Mouse (Mus musculus) neural tube, embryonic 12.5 days (tissue): ENCODE results near the gene Fbxl13. TPM values are rescaled to one million over a fixed set of nuclear protein-coding genes. Genes with fewer than 3 reads are reported as not detected.

Experiments
- ATAC-seq: fragments of 200-750 bp; cut with Nextera tagmentation; 2 replicates; pipeline ENCODE4 v1.8.0; 2017; ENCODE audit warnings: low read depth, mild to moderate bottlenecking, moderate TSS enrichment, moderate library complexity; ENCODE audit not compliant: low FRiP score
- H3K27ac ChIP-seq: fragments of 300-500 bp; sonication (generic); 2 replicates; pipeline ENCODE4 v1.5.1; 2016
- H3K27me3 ChIP-seq: fragments of 300-500 bp; sonication (generic); replicated peaks from 2 replicates; pipeline ENCODE4 v1.6.1; 2016; ENCODE audit warnings: mild to moderate bottlenecking
- H3K36me3 ChIP-seq: fragments of 300-500 bp; sonication (generic); 2 replicates; pipeline ENCODE4 v1.6.1; 2016; ENCODE audit warnings: mild to moderate bottlenecking
- H3K4me1 ChIP-seq: fragments of 300-500 bp; sonication (generic); 2 replicates; pipeline ENCODE4 v1.6.1; 2016
- H3K4me2 ChIP-seq: fragments of 300-500 bp; sonication (generic); replicated peaks from 2 replicates; pipeline ENCODE4 v1.6.1; 2016; ENCODE audit warnings: mild to moderate bottlenecking
- H3K4me3 ChIP-seq: fragments of 300-500 bp; sonication (generic); 2 replicates; pipeline ENCODE4 v1.5.1; 2016
- H3K9ac ChIP-seq: fragments of 300-500 bp; sonication (generic); 2 replicates; pipeline ENCODE4 v1.6.1; 2016; ENCODE audit warnings: mild to moderate bottlenecking
- H3K9me3 ChIP-seq: fragments of 300-500 bp; sonication (generic); 2 replicates; pipeline ENCODE4 v1.6.1; 2016; ENCODE audit warnings: mild to moderate bottlenecking
- WGBS: fragments of 180-500 bp; shearing (Covaris S2); methylation state at CpG from one replicate; pipeline ENCODE4 v1.1.7; 2016; 5-methylcytosine and 5-hydroxymethylcytosine counted together
- polyA plus RNA-seq: library from polyadenylated mRNA; unstranded; fragments of >200 nt; fragmentation: Nextera tagmentation; extraction: Ambion mirVana; gene quantifications from 2 replicates; pipeline ENCODE4 v1.2.1, GENCODE M21; 2016

Fbxl13 gene
- polyA plus RNA-seq, result 0.22 and 0.39 TPM in 2 replicates

DNA sequence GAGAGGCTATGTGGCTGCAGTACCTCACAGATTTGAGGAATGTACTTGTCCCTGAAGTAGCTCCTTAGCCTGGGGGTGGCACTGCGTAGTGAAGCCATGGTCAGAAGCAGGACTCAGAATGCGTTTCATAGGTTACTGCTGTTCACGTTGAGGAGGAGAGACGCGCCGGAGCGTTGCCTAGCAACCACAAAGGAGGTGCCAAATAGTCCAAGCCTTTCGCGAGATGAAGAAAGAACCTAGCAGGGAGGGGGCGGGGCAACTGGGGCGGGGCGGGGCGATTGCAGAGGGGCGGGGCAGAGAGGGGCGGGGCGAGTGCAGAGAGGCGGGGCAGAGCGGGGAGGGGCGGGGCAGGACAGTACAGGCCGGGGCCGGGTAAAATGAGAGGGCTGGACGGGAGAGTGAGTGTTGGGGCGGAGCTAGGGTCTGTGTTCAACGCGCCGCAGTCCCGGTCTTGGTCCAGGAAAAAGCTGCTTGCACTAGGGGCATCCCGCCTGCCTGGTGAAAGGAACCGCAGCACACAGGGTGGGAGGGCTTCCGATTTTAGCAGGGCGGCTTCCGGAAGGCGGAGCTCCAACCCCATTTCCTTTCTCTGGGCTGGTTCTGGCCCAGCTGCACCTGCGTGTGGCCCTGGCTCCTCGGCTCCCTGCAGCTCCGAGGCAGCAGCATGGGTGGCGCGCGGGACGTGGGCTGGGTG lies at the start of gene Fbxl13, which contains the start of gene Armc10:
Gene Fbxl13, minus strand, starts transcription at position 196 of the 694 bp plus-strand sequence.
Gene Armc10, plus strand, starts transcription at position 375 of the 694 bp plus-strand sequence.
- Histone ChIP-seq H3K4me3 (peak within 1 kb of the TSS; percentile 79), H3K4me2 (peak within 1 kb of the TSS; percentile 72), H3K27me3 (no peaks in the 10 kb centered on the region), H3K36me3 (peaks cover 28% of the 10 kb centered on the region), H3K9ac (peak within 1 kb of the TSS; percentile 89), H3K9me3 (no peaks in the 10 kb centered on the region), H3K4me1 (peaks cover 11% of the 10 kb centered on the region), H3K27ac (peak within 1 kb of the TSS; percentile 86)
- WGBS, result 1% methylated on average over 35 of the region's 40 CpGs
- ATAC-seq, result peak; percentile 96

DNA sequence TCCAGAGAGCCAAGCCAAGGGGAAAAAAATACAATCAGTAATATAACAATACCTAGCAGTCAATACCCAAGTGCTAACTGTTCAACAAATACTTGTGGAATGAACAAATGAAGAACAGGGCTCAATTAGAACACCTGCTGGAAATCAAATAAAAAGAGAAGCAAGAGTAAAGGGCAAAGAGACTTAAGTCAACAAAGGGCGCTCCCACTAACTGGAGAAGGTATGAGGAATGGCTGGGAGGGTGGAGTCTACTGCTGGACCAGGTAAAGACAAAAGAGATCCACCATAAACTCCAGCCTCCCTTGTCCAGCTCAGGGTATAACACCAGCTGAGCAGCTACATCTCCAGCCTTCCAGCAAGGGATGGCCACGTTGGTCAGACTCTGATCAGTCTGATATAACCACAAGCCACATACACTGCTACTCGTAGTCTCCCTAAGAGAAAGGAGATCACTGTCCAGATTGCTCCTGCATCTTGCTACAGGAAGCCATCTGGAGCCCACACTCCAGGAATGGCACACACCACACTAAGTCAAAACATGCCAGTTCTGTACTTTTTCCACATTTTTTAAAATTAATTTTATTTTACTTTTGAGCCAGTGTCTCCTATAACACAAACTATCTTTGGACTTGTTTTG lies 49.5 kb upstream of the Fbxl13 start:
- H3K4me2 ChIP-seq, result no peak overlapping the region
- H3K27me3 ChIP-seq, result no peaks in the 10 kb centered on the region
- H3K4me3 ChIP-seq, result no peak overlapping the region
- H3K9ac ChIP-seq, result no peak overlapping the region
- no peak for ATAC-seq
- H3K9me3 ChIP-seq, result no peaks in the 10 kb centered on the region
- peaks cover 4% of the 10 kb centered on the region; the same call in 1 of the 2 replicates for H3K4me1 ChIP-seq
- no peaks in the 10 kb centered on the region for H3K36me3 ChIP-seq
- no peak overlapping the region for H3K27ac ChIP-seq
- WGBS, result 91% methylated on average over 3 of the region's 3 CpGs

DNA sequence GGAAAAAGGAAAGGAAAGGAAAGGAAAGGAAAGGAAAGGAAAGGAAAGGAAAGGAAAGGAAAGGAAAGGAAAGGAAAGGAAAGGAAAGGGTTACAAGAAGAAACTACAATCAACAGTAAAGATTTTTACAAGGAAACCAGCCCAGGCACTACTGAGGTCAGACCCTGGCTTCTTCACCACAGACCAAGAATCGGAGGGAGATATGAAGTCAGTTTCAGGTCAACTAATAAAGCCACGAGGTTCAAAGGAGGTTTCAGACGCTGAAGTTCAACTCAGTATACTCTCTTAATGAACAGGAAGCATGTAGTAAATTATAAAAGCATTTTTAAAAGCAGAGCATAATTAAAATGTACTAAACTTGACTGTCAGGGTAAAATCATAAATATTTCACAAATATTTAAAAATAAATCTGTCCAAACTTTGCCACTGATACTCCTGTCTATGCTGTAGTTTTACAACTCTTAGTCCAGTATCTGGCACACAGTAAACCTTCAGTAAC lies 48.0 kb upstream of the Fbxl13 start:
- H3K4me2 ChIP-seq, result no peak overlapping the region
- 82% methylated on average over 3 of the region's 3 CpGs for WGBS
- no peak for ATAC-seq

DNA sequence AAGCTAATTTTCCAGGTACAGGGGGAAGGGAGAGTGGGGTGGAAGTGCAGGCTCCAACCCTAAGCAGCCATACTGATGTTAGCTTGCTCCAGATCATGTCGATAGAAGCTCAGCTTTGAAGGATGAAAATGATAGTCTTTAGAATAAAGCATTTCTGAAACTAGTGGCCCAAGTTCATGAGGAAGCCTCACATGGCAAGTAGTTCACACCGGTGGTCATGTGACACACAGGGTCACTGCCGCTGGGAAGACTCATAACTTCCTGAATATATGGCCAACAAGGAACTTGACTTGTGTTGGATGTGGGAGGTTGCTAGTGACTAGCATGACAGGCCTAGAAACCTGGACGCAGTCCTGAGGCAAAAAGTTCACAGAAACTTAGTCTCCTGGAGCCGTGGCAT lies 46.8 kb upstream of the Fbxl13 start:
- no peak overlapping the region for H3K4me3 ChIP-seq
- no peak for ATAC-seq
- 0 out of 2 replicates have a peak, but pooled peaks cover 3% of the 10 kb centered on the region for H3K36me3 ChIP-seq
- no peak overlapping the region for H3K27ac ChIP-seq
- H3K9ac ChIP-seq, result no peak overlapping the region
- H3K27me3 ChIP-seq, result no peaks in the 10 kb centered on the region
- H3K4me1 ChIP-seq, result no peaks in the 10 kb centered on the region
- H3K9me3 ChIP-seq, result no peaks in the 10 kb centered on the region
- H3K4me2 ChIP-seq, result no peak overlapping the region
- 95% methylated on average over 5 of the region's 5 CpGs for WGBS

More for the DNA sequence above, 48.0 kb upstream of the Fbxl13 start:
- Histone ChIP-seq H3K36me3 (0 out of 2 replicates have a peak, but pooled peaks cover 3% of the 10 kb centered on the region), H3K27me3 (no peaks in the 10 kb centered on the region), H3K4me1 (no peaks in the 10 kb centered on the region), H3K27ac (no peak overlapping the region), H3K9me3 (no peaks in the 10 kb centered on the region), H3K4me3 (no peak overlapping the region), H3K9ac (no peak overlapping the region)

DNA sequence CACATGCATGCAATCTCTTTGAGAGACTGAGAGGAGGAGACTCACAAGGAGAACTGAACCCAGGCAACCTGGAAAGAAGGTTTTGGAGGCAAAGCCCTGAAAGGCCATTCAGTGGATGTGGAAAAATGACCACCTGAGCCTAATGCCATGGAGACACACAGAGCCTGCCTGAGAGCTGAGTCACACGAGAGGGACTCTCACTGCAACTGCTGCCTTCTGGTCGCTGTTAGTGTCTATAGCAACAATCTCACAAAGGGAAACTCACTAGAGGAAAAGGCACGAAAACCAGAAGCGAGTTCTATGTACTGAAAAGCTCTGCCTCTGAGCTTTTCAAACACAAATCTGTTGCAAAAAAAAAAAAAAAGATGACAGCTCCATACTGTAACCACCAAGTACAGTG lies 41.6 kb upstream of the Fbxl13 start:
- 73% methylated on average over 4 of the region's 4 CpGs for WGBS
- Histone ChIP-seq H3K27me3 (no peaks in the 10 kb centered on the region), H3K9ac (no peak overlapping the region), H3K27ac (no peak overlapping the region), H3K9me3 (no peaks in the 10 kb centered on the region), H3K4me1 (no peaks in the 10 kb centered on the region), H3K4me2 (no peak overlapping the region), H3K4me3 (no peak overlapping the region), H3K36me3 (peaks cover 16% of the 10 kb centered on the region)
- ATAC-seq, result no peak

DNA sequence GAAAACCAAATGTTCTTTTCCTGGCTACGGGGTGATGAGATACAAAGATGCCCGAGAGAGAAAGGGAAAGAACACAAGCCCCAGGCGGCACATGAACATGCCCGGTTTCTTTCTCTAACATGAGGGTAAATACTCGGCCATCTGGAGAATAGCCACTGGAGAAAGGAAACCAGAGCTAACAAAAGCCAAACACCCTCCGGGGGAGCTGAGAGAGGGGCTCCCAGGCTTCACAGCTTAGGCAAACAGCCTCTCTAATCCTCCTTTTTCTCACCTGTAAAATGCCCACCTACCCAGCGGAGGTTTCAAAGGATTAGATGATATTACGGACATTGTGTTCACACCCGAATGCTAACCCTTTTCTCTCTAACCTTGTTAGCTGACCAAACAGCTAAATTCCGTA lies 39.6 kb upstream of the Fbxl13 start:
- WGBS, result 82% methylated on average over 10 of the region's 10 CpGs
- no peaks in the 10 kb centered on the region for H3K9me3 ChIP-seq
- peaks cover 19% of the 10 kb centered on the region for H3K36me3 ChIP-seq
- H3K27ac ChIP-seq, result no peak overlapping the region
- ATAC-seq, result no peak
- no peaks in the 10 kb centered on the region for H3K4me1 ChIP-seq
- H3K4me2 ChIP-seq, result no peak overlapping the region
- no peak overlapping the region for H3K9ac ChIP-seq
- H3K4me3 ChIP-seq, result no peak overlapping the region
- H3K27me3 ChIP-seq, result no peaks in the 10 kb centered on the region

DNA sequence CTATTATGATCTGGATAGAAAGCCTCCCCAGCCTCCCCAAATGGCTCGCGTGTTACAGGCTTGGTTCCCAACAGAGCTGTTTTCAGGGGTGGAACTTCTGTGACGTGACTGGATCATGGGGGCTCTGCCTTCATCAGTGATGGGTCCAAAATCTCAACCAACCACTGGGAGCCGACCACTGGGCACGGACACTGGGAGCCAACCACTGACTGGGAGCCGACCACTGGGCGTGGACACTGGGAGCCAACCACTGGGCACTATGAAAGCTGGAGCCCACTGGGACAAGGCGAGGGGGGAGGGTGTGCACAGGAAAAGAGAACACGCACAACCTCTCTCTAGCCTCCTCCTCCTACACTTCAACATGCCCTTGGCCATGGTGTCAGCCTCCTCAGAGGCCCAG lies 38.4 kb upstream of the Fbxl13 start:
- no peaks in the 10 kb centered on the region for H3K9me3 ChIP-seq
- H3K4me2 ChIP-seq, result no peak overlapping the region
- no peaks in the 10 kb centered on the region for H3K27me3 ChIP-seq
- no peak overlapping the region for H3K9ac ChIP-seq
- WGBS, result 96% methylated on average over 9 of the region's 9 CpGs
- no peak overlapping the region for H3K4me3 ChIP-seq
- ATAC-seq, result no peak
- H3K4me1 ChIP-seq, result no peaks in the 10 kb centered on the region
- peaks cover 16% of the 10 kb centered on the region for H3K36me3 ChIP-seq
- no peak overlapping the region for H3K27ac ChIP-seq

DNA sequence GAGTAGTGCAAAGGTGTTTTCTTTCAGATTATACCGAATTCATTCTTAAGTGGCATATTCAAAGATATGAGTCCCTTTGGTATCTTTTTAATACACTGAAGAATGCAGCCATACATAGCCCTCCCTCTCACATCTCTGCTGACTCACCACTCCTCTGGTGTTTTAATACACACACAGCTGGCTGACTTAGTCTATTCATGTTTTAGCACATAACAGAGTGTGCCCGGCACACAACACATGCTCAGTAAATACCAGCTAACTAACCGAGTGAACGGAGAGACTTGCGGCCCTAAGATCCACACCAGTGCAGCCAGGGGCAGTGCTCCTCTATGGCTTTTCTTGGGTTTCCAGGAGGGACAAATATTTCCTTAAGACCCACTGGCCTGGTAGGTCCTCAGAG lies 35.5 kb upstream of the Fbxl13 start:
- Histone ChIP-seq H3K27ac (no peak overlapping the region), H3K4me3 (no peak overlapping the region), H3K36me3 (peaks cover 28% of the 10 kb centered on the region), H3K4me2 (no peak overlapping the region), H3K9ac (no peak overlapping the region), H3K4me1 (no peaks in the 10 kb centered on the region), H3K27me3 (no peaks in the 10 kb centered on the region), H3K9me3 (no peaks in the 10 kb centered on the region)
- ATAC-seq, result no peak
- 92% methylated on average over 5 of the region's 5 CpGs for WGBS

DNA sequence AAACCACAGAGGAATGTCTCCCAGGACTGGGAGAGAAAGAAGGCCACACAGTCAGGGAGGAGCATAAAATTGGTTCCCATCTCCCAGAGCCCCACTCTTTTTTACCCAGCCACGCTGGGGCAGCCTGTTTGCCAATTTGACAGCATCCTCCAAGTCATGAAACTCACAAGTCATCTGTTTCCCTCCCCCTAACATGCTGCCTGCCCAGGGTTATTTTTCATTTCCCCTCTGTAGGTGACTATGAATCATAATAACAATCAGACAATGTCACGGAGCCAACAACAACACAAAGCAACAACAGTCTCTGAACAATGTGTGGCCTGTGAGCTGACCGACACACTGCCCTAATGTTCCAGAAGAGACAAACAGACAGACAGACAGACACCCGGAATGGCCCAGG lies 34.6 kb upstream of the Fbxl13 start:
- WGBS, result 82% methylated on average over 4 of the region's 4 CpGs
- no peak overlapping the region for H3K4me3 ChIP-seq
- H3K9ac ChIP-seq, result no peak overlapping the region
- no peaks in the 10 kb centered on the region for H3K9me3 ChIP-seq
- H3K4me2 ChIP-seq, result no peak overlapping the region
- H3K27me3 ChIP-seq, result no peaks in the 10 kb centered on the region
- no peak overlapping the region for H3K27ac ChIP-seq
- H3K4me1 ChIP-seq, result no peaks in the 10 kb centered on the region
- no peak for ATAC-seq
- peaks cover 37% of the 10 kb centered on the region for H3K36me3 ChIP-seq

DNA sequence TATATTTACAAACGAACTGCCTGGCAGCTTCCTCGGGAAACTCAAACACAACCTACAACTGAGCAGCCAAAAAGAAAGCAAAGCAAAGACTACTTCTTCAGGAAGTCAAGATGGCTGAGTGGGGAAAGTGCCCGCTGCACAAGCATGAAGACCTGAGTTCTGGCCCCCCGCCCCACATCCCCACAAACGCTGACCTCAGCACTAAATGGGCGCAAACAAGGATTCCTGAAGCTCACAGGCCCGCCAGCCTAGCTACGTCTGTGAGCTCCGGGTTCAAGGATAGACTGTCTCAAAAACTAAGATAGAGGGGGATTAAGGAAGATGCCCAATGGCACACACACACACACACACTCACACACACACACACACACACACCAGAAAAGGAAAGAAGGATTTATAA lies 32.9 kb upstream of the Fbxl13 start:
- H3K36me3 ChIP-seq, result peaks cover 37% of the 10 kb centered on the region
- no peaks in the 10 kb centered on the region for H3K27me3 ChIP-seq
- H3K9me3 ChIP-seq, result no peaks in the 10 kb centered on the region
- H3K4me2 ChIP-seq, result no peak overlapping the region
- 98% methylated on average over 9 of the region's 9 CpGs for WGBS
- no peaks in the 10 kb centered on the region; the same call in 1 of the 2 replicates for H3K4me1 ChIP-seq
- ATAC-seq, result no peak
- no peak overlapping the region for H3K4me3 ChIP-seq
- H3K9ac ChIP-seq, result no peak overlapping the region
- H3K27ac ChIP-seq, result no peak overlapping the region

DNA sequence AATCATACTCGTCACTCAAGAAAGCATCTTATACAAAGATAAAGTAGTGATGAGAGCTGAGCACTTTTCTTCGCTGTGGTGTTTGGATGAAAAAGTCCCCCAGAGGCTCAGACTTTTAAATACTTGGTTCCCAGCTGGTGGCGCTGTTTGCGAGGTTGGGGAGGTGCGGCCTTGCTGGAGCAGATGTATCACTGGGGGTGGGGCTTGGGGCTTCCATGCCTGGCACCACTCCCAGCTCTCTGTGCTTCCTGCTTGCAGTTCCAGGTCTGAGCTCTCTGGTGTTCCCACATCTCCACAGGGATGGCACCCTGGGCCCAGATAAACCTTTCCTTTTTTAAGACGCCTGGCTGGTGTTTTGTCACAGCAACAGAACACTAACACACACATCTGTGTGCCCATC lies 32.5 kb upstream of the Fbxl13 start:
- Histone ChIP-seq H3K36me3 (peaks cover 37% of the 10 kb centered on the region), H3K27me3 (no peaks in the 10 kb centered on the region), H3K9ac (no peak overlapping the region), H3K4me3 (no peak overlapping the region), H3K9me3 (no peaks in the 10 kb centered on the region), H3K4me2 (no peak overlapping the region), H3K27ac (no peak overlapping the region), H3K4me1 (no peaks in the 10 kb centered on the region; the same call in 1 of the 2 replicates)
- WGBS, result 90% methylated on average over 6 of the region's 6 CpGs
- no peak for ATAC-seq

DNA sequence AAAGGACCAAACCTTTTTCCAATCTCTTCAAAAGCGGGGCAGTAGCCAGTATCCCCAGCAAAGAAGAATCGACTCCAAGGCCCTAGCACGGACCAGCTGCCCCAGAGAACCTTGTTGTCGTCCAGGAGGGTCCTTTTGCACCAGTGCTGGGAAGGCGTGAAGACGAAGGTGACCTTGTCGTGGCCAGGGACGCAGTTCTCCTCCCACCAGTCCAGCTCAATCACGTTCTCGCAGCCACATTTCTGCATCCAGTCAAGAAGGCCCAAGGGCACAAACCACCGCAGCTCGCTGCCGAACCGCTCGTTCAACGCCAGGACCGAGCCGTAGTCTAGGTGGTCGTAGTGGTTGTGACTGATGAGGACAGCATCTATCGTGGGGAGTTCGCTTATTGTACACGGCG lies 30.1 kb upstream of the Fbxl13 start:
- H3K4me1 ChIP-seq, result no peaks in the 10 kb centered on the region; the same call in 1 of the 2 replicates
- H3K4me3 ChIP-seq, result no peak overlapping the region
- no peaks in the 10 kb centered on the region for H3K27me3 ChIP-seq
- H3K9ac ChIP-seq, result no peak overlapping the region
- WGBS, result 95% methylated on average over 23 of the region's 23 CpGs
- H3K27ac ChIP-seq, result no peak overlapping the region
- no peak for ATAC-seq
- no peaks in the 10 kb centered on the region for H3K9me3 ChIP-seq
- no peak overlapping the region for H3K4me2 ChIP-seq
- peaks cover 30% of the 10 kb centered on the region for H3K36me3 ChIP-seq
